Mouse (Mus musculus): ENCODE results near the gene Retreg1. TPM values are rescaled to one million over a fixed set of nuclear protein-coding genes. Genes with fewer than 3 reads are reported as not detected.

Retreg1 gene
- polyA plus RNA-seq, 1 experiment, result 4.1 TPM

DNA sequence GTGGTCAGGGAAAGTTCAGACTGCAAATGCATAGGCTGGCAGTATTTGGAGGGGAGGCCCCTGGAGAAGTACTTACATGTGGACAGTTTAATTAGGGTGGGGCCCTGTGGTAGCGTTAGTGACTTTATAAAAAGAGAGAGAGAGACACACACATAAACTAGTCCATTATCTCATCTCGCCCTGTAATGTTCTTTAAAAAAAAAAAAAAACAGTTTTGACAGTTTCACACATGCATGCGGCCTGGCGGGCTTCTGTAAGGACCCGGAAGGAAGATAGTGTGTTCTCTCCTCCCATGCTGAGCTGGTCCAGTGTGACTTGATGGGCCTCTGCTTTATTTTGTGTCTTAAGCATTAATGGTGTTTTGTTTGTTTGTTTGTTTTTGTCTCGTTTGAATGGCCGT, 95.5 kb downstream of the Retreg1 start:
- 80% methylated on average over 7 of the region's 7 CpGs for WGBS
- no peak for DNase-seq (ENCODE audit: low read depth, low spot score)

GRCm38 (mm10) chr15:25940397-25941377, 97.7 kb downstream of the Retreg1 start:
- DNase-seq (ENCODE audit: low read depth, low spot score), result no peak
- WGBS, result 20% methylated on average over 24 of the region's 24 CpGs

- DNase-seq (ENCODE audit: low read depth, low spot score), result no peak
- WGBS, result 89% methylated on average over 11 of the region's 11 CpGs
These were observed 98.5 kb downstream of the Retreg1 start for GRCm38 (mm10) chr15:25941514-25941913.

DNA sequence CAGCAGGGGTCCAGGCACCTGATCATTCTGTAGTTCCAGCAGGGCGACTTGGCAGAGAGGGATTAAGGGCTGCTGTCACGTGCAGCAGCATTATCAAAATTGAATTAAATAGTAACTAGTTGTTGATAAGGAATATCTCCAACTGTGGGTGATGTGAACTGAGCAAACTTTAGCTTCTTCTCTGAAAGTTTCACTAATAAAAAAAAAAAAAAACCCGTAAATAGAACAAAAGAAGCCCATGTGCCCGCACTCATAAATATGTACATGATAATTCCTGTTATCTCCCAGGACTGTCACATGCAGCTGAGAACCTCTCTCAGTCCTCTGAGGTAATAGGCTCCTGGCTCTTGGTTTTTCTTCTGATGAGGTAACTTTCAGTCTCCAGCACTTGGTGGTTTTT, 99.4 kb downstream of the Retreg1 start:
- 69% methylated on average over 4 of the region's 4 CpGs for WGBS
- no peak for DNase-seq (ENCODE audit: low read depth, low spot score)

- WGBS, result 91% methylated on average over 15 of the region's 15 CpGs
- DNase-seq (ENCODE audit: low read depth, low spot score), result no peak
These were observed 100.6 kb downstream of the Retreg1 start for GRCm38 (mm10) chr15:25943386-25944137.

- DNase-seq (ENCODE audit: low read depth, low spot score), result no peak
These were observed 102.2 kb downstream of the Retreg1 start for GRCm38 (mm10) chr15:25945224-25945623.

DNA sequence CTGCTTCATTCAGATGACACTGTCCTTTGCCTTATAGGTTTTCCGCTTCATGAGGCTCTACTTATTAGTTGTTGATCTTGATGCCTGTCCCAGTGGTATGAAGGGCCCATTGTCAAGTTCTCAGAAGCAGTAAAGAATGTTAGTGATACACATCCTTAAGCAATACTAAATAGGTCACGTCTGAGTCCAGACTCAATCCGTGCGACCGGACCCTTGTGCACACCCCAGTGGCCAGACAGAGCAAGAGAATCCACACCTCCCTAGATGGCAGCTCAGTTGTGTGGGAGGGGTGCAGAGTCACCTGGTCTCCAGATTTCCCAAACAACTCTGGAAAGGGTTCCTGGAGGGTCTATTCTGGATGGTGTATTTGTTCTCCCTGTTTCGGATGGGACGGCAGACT, 103.5 kb downstream of the Retreg1 start:
- DNase-seq (ENCODE audit: low read depth, low spot score), result no peak
- WGBS, result 94% methylated on average over 7 of the region's 7 CpGs

More at GRCm38 (mm10) chr15:25945224-25945623, 102.2 kb downstream of the Retreg1 start:
- WGBS, result 49% methylated on average over 8 of the region's 8 CpGs

DNA sequence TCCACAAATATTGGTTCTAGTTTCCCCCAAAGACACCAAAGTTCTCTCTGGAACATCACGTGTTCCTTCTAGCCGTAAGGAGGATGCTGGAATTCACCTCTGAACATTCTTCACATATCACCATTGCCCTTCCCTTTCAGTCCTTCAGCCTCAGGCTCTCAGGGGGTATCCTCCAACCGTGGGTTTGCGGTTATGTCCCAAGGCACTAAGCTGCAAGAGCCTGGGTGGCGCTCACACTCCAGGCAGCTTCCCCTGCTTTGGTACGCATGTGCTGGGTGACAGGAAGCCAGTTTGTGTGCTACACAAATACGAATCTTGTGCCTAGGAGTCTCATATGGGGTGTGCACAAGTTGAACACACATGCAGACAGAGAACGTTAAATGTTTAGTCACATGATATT, 104.4 kb downstream of the Retreg1 start:
- WGBS, result 82% methylated on average over 8 of the region's 8 CpGs
- no peak for DNase-seq (ENCODE audit: low read depth, low spot score)

DNA sequence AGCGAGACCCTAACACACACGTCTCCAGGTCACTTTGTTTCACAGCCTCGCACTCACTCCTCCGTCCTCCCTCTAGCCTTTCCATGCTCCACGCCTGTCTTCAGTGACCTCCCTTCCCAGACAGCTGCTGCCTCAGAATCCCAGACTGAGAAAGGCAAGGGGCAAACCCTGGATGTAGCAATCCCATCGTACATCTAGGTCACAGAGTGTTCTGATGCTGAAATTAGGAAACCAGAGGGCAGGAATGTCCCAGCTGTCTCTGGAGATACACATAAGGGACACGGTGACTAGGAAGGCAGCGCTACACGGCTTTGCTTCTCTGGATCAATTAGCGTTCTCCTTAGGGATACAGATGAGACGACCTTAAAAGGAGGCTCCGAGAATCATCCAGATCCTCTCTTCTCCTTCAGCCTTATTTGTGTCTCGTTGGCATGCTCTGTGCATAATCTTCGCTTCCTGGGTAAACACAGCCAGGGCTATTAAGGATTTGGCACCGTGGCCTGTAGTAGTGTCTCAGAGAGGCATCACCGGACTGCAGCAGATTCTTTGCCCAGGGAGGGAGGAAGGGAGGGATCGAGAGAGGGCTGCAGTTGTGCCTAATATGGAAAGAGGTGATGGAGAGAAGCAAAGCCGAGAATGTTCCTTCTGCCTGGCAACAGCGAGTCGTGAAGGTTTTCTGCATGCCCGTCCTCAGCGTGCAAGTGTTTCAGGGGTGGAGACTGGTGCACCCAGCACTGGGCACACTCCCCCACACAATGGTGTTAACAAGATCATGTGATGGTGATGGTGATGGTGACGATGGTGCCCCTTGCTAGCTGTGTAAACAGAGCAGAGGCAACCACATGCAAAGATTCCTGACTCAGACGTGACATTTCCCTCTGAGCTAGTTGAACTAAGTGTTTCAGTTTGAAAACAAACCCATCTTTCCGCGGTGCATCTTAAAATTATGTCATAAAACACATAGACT, 105.6 kb downstream of the Retreg1 start:
- DNase-seq (ENCODE audit: low read depth, low spot score), result no peak
- 46% methylated on average over 26 of the region's 26 CpGs for whole genome bisulfite sequencing

DNA sequence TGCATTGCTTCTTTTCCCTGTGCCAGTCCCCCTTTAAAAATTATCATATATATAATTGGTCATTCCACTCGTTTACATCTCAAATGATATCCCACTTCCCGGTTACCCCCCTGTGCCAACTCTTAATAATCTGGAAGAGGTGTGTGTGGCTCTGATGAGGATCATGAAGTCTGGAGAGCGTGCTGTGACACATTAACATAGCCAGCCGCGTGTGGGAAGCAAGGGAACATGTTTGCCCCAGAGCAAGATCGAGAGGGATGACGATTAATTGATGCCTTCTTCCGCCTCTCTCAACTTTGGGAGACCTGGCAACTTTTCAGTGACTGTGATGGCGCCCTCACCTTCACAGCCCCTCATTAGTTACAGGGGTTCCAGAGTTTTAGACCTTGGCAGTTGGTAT, 106.7 kb downstream of the Retreg1 start:
- 88% methylated on average over 9 of the region's 9 CpGs for WGBS
- DNase-seq (ENCODE audit: low read depth, low spot score), result no peak

- DNase-seq (ENCODE audit: low read depth, low spot score), result no peak
- WGBS, result 70% methylated on average over 5 of the region's 5 CpGs
These were observed 107.6 kb downstream of the Retreg1 start for GRCm38 (mm10) chr15:25950584-25950983.

DNA sequence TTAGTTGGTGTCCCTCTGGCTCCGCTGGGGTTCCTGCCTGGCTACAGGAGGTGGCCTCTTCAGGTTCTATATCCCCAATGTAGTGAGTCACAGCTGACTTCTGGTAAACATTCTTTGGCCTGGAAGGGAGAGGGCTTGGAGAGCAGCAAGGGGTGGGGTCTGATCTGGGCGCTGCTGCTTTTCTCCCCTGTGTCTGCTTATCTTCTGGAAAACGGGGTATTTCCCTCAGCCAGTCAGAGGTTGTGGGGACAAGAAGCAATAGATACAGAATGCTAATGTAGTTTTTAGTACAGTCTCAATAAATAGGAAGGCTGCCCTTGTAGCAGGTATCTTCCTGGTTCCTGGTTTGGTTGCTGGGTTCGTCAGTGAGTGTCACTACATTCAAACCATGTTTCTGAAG, 108.1 kb downstream of the Retreg1 start:
- 69% methylated on average over 4 of the region's 4 CpGs for WGBS
- no peak for DNase-seq (ENCODE audit: low read depth, low spot score)

DNA sequence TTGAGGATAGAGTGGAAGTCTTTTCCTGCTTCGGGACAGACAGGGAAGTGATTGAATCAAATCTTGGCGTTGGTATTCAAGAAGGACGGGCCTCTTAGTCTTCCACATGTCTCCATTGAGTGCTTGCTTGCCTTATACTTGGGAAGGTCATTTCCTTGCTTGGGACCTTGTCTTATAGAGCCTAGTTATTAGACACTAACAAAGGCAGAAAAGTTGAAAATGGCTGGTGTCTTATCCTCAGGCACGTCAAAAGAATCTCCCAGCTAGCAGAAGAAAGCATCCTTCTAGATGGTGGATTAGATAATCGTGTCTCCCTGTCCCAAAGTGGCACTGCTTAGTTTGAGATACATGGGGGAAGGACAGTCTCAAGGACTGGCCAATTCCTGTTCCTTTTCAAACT, 113.0 kb downstream of the Retreg1 start:
- DNase-seq (ENCODE audit: low read depth, low spot score), result no peak
- 42% methylated on average over 5 of the region's 5 CpGs for WGBS

- 41% methylated on average over 11 of the region's 11 CpGs for WGBS
- DNase-seq (ENCODE audit: low read depth, low spot score), result no peak
These were observed 113.6 kb downstream of the Retreg1 start for GRCm38 (mm10) chr15:25956422-25957117.

DNA sequence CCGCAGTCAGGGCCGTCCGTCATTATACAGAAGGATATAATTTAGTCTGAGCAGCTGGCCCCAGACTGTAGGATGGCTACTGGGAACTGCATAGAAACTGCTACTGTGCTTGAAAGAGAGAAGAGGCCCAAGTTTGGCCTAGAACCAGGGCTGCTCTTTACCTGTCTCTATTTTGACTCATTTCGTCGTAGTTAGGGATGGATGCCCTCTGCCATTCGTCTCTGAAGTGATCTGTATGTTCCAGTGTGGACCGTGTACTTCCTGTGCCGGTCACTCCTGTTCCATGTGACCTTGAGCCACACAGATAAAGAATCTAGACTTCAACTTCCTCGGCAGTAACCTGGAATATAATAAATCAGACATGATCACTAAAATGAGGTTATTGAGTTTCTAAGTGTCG, 114.7 kb downstream of the Retreg1 start:
- 67% methylated on average over 10 of the region's 10 CpGs for WGBS
- no peak for DNase-seq (ENCODE audit: low read depth, low spot score)

DNA sequence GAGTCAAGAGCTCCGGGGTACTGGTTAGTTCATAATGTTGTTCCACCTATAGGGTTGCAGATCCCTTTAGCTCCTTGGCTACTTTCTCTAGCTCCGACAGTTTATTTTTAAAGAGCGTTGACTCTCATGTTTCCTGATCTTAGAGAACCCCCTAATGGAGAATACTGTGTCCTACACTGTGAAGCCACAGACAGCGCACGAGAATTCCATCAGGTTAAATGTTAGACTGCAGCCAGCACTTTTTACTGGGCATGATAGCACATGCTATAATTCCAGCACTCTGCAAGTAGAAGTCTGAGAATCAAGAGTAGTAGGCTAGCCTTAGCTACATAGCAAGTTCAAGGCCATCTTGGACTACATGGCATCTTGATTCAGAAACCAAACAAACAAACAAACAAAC, 116.4 kb downstream of the Retreg1 start:
- DNase-seq (ENCODE audit: low read depth, low spot score), result no peak
- 15% methylated on average over 5 of the region's 5 CpGs for WGBS

- 89% methylated on average over 5 of the region's 5 CpGs for WGBS
- no peak for DNase-seq (ENCODE audit: low read depth, low spot score)
These were observed 117.3 kb downstream of the Retreg1 start for GRCm38 (mm10) chr15:25960231-25960630.

GRCm38 (mm10) chr15:25966220-25966774, 123.3 kb downstream of the Retreg1 start:
- WGBS, result 31% methylated on average over 6 of the region's 6 CpGs
- no peak for DNase-seq (ENCODE audit: low read depth, low spot score)

- DNase-seq (ENCODE audit: low read depth, low spot score), result no peak
- 91% methylated on average over 9 of the region's 9 CpGs for WGBS
These were observed 128.6 kb downstream of the Retreg1 start for GRCm38 (mm10) chr15:25971596-25971995.
